Mouse (Mus musculus) brain, adult 2 months (tissue): ENCODE measurements around the gene 1810055G02Rik.
A peak's percentile ranks its signal among the peaks of the same experiment; 100 is the strongest.

Experiments
- DNase-seq: peaks from one replicate; pipeline ENCODE4 v3.0.0; 2011; ENCODE audit warnings: low read depth, low spot score

1810055G02Rik gene

DNA sequence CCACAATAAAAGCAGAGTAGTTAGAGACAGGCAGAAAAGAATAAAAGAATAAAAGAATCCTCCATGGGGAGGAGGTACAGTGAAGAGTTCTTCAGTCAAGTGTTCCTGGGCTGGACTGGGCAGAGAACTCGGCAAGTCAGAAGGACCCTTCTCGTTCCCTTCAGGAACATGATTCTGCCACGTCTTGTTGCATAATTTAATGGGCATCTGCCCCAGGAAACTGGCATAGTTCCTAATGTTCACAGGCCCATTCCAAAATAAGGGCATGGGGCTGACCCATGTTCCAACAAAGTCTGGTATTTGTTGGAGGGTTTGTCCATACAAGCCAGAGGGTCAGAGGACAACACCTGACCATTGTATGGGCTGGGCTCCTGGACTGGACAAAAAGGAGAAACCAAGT is 13.1 kb upstream of the 1810055G02Rik start:
- DNase-seq: no peak

DNA sequence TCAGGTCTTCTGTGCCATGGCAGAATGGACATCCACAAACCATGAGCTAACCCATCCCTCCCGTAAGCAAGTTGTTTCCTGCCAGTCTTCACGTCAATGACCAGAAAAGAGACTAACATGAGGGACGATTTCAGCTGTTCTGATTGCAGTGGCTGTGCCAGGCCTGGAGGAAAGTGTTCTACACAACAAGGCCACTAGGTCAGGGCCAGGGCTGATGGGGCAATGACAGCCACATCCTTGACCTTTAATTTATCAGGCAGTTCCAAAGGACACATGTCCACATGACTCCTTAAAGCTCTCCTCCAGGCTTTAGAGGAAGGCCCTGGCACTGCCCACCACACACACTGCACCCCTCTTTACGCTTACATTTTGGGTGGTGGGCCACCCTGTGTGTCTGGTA is 12.6 kb upstream of the 1810055G02Rik start:
- DNase-seq: no peak

DNA sequence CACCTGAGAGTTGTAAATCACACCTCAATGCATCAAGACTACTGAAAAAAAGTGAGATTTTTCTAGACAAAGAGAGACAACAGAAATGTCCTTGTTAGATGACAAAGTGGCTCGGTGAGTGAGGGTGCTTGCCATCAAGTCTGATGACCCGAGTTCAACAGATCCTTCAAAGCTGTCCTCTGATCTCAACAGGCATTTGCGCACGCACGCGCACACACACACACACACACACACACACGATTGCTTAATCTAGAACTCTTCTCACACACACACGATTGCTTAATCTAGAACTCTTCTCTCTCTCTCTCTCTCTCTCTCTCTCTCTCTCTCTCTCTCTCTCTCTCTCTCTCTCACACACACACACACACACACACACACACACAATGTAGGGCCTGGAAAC is 12.1 kb upstream of the 1810055G02Rik start:
- no peak for DNase-seq

DNA sequence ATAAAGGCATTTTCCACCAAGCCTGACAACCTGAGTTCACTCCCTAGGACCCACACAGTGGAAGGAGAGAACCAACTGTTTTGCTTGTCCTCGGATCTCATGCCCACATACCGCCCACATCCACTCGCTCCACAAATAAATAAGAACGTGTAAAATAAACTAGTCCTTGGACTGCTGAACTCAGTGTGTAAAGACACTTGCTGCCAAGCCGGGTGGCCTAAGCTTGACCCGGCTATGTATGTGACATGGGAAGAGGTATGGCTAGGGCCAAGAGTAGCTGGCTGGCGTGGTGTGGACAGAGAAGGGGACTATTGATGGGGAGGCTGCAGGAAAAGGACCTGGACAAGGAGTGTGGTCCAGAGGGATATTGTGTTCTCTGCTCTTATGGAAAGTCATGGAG is 10.1 kb upstream of the 1810055G02Rik start:
- no peak for DNase-seq

DNA sequence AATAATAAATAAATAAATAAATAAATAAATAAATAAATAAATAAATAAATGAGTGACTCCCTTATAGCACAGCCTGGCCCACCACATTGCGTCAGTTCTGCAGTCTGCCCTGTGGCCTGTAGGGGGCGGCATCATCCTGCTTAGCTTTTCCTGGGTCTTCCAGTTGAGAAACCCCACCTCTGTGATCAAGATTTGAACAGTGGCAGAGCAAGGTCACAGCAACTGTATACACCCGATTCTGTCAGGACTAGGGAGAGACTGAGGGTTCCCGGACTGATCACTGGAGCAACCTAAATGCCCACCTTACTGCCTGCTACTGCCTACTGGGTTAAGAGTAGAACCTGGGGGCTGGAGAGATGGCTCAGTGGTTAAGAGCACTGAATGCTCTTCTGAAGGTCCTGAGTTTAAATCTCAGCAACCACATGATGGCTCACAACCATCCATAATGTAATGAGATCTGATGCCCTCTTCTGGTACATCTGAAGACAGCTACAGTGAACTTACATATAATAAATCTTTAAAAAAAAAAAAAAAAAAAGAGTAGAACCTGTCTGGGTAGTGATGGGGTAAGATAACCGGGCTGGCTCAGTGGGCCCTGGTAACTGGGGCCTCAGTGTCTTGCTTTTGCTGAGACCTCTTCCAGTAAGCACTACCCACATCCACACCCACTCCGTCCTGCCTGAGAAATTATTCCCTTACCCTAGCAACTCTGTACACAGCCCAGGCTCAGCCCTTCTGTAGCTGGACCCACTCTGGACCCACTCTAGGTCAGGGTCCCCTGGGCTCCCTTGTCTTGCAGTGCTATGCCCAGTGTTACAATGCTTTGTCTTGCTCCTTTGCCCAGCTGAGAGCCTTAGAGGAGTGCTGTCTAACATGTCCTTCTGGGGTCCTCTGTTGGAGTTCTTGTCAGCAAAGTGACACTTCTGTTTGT is 8.3 kb upstream of the 1810055G02Rik start:
- DNase-seq: peak; percentile 85

DNA sequence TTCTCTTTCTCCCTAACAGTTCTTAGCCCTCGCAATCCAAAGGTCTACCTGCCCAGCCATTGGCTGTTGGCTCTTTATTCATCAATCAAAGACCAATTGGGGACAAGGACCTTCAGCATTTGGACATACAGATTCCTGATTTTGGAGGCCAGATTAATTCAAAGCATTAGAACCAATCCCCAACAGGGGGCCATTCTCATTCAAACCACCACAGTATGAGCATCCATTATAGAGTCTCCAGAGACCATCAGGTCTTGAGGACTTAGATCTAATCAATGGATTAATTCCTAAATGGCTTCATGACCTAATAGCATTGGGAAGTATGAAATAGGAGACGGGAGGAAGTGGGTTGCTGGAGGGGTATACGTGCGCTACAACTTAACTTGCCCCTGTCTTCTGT is 5.6 kb upstream of the 1810055G02Rik start:
- DNase-seq: no peak

DNA sequence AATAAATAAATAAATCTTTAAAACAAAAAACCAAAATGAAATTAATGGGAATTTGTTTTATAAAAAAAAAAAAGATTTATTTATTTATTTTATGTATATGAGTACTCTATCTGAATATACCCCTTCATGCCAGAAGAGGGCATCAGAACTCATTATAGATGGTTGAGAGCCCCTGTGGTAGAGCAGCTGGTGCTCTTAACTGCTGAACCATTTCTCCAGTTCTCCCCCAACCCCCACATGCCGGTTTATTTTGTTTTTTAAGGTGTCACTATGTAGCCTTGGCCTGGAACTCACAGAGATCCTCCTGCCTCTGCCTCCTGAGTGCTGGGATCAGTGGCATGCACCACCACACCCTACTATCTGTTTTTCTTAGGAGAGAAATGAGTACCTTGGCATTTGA is 1.8 kb upstream of the 1810055G02Rik start:
- DNase-seq: peak; percentile 55

DNA sequence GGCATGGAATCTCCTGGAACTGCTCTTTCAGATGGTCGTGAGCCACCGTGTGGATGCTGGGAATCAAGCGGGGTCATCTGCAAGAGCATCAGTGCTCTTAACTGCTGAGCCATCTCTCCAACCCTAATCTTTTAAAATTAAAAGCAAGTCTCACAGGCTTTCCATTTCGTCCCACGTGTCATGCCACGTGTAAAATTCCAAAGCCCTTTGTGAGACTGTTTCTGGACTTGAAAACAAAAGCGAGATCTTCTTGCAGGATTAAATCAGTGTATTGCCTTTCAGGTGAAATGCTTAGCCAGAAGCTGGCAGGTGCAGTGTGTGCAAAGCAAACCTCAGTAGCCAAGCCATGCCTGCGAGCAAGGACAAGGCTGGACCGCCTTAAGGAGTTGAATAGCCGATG is 540 bp upstream of the 1810055G02Rik start:
- no peak for DNase-seq

DNA sequence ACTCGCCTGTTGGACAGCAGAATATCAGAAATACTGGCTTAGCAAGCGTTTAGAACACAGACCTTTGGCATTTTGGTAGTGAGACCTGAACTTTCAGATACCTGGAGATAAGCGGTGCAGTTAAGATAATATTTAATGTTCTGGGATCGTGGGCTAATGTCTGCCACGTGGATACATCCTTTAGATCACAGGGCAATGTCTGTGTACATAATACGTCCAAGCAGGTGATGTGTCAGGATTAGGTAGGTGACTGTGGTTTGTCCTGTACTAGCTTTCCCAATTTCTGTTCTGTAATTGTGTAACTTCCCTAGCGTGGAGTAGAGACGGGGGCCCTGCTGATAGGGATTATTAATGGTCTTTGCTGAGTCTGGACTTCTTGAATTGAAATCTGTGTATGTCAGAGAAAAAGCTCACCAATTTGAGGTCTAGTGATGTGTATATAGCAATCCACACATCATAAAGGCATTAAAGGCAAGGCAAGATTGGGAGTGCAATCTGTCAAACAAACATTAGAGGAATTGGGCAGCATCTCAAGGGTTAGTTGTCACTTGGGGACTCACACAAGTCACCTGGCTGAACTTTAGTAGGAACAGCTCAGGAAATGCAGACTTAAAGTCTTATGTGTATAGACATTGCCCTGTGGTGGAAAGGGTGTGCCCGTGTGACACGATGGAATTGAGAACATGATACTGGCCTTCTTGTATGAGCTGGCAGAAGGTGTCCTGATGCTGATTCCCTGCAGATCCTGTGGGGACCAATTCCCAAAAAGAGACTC is 1.1 kb downstream of the 1810055G02Rik start:
- DNase-seq: no peak

DNA sequence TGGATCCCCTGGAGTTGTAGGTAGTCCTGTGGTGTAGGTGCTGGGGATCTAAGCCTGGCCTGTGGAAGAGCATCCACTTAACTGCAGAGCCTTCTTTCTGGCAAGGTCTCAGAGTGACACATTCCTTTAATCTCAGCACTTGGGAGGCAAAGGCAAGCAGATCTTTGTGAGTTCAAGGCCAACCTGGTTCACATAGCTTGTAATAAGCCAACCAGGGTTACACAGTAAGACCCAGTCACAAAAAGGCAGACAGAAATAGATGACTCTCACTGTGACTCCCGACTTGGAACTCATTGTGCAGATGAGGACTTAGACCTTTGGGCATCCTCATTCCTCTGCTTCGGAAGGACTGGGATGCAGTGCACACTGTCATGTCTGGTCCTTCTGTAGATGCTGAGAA is 2.3 kb downstream of the 1810055G02Rik start:
- DNase-seq: no peak

DNA sequence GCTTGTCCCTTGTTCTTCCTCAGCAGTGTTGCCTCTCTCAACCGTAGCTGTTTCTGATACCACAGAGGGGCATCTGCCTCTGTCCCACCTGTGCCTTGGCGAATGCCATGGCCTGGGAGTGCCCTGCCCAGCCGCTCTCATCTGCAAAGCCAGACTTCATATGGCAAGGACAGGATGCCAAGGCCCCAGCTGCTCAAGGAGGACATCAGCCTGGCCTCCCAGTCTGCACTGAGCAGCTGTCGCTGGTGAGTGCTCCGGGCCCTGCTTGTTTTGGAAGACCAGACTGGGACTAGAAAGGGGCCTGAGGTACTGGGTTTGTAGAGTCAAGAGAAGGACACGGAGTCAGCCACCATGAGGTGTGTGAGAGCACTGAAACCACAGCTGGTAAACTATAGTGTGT is 6.3 kb downstream of the 1810055G02Rik start:
- DNase-seq: no peak

DNA sequence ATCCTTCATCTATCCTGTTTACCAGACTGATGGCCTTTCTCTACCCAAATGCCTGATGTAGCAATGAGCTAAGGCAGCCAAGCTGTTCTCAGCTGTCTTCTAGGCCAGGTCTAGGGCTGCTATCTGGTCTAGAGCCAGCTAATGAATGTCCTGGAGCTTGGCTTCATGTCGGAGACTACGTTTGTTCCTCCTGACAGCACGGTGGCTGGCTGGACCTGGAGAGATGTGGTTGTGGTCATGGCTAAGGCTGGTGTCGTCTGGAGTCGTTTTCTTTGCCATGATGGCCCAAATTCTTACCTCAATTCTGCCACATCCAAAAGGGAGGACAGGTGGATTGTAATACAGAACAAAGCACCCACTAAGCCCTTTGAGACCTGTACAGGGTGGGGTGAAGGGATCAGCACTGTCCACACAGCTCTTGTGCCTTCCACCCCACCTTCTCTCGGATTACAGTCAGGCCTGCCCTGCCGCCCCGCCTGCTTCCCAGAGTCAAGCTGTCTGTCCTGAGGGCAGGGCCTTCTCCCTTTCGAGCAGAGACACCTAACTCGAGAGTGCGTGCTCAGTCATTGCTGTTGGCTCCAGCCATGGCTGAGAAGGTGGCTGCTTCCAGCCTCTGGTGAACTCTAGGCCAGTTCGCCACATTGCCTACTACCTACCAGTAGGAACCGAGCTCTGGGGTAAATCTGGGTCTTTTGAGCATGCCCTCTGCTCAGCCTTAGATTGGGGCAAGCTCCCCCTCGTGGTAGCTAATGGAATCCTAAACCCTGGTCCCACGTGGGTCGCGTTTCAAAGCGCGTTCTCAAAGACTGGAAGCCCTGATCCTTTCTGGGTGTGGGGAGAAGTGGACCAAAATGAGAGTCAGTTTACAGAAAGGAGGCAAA is 10.6 kb downstream of the 1810055G02Rik start:
- DNase-seq: peak; percentile 85

DNA sequence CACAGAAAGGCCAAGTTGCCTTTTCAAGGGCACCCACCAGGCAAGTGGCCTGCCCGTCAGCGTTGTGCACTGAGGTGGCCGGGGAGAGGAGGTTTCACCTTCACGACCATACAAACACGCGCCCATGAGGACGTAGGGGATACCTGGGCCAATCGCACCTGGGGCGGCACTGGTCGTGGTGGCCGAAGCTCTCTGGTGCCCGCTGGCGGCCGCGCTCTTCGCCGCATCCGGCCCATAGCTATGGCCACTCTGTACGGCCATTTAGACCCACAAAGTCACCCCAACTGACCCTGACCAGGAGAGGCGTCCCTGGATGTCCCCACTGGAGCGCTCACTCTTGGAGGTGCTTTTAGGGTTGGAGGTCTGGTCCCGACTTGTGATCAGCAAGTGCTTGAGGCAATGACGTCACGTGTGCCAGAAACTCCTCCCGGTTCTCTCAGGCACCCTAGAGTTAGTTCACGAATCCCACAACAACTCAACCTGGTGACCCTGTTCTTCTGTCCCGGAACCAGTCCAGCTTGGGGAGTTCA is 11.3 kb downstream of the 1810055G02Rik start:
- peak; percentile 68 for DNase-seq

DNA sequence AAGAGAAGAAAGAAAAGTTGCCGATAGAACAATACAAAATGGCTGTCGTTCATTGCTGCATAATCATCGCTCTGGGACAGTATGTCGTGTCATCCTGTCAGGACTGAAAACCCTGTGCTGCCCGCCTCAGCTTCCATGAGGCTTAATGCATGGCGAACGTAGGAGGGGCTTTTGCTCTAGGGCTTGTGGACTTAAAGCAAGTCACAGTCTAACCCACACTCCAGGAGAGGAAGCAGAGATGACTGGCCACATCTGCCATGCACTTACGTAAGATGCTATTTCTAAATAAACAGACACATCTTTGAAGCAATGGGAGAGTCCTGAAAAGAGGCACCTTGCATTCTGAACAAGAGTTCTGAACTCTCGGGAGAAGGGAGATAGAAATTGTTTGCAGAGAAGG is 15.1 kb downstream of the 1810055G02Rik start:
- no peak for DNase-seq

DNA sequence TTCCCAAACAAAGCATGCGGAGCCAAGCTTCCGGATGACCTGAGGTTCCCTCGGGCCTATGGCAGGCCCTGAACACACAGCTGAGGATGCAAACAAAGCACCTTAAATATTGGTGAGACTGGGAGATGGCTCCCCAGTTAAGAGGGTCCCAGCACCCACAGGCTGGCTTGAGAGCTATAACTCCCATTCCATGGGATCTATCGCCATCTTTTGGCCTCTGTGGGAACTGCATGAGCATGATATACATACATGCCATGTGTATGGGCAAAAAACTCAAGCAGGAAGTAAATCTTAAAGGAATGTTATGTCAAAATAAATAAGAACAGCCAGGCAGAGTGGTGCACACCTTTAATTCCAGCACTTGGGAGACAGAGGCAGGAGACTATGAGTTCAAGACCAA is 15.8 kb downstream of the 1810055G02Rik start:
- no peak for DNase-seq

DNA sequence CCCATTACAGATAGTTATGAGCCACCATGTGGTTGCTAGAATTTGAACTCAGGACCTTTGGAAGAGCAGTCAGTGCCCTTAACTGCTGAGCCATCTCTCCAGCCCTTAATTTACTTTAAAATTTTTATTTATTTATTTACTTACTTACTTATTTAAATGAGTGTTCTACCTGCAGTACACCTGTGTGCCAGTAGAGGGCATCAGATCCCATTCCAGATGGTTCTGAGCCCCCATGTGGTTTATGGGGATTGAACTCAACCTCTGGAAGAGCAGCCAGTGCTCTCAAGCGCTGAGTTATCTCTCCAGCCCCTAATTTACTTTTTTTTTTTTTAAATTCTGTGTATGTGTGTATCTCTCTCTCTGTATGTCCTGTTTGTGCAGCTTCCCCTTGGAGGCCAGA is 16.7 kb downstream of the 1810055G02Rik start:
- peak; percentile 80 for DNase-seq

DNA sequence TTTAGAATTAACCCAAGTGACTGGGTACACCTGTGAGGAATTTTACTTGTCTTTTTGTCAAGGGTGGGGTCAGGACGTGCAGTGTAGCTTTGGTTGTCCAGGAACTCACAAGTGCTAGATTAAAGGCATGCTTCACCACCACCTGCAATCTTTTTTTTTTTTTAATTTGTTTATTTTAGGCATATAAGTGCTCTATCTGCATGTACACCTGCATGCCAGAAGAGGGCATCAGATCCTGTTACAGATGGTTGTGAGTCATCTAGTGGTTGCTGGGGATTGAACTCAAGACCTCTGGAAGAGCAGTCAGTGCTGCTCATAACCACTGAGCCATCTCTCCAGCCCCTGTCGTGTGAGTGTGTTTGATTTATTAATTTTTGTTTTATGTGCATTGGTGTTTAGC is 20.8 kb downstream of the 1810055G02Rik start:
- no peak for DNase-seq

DNA sequence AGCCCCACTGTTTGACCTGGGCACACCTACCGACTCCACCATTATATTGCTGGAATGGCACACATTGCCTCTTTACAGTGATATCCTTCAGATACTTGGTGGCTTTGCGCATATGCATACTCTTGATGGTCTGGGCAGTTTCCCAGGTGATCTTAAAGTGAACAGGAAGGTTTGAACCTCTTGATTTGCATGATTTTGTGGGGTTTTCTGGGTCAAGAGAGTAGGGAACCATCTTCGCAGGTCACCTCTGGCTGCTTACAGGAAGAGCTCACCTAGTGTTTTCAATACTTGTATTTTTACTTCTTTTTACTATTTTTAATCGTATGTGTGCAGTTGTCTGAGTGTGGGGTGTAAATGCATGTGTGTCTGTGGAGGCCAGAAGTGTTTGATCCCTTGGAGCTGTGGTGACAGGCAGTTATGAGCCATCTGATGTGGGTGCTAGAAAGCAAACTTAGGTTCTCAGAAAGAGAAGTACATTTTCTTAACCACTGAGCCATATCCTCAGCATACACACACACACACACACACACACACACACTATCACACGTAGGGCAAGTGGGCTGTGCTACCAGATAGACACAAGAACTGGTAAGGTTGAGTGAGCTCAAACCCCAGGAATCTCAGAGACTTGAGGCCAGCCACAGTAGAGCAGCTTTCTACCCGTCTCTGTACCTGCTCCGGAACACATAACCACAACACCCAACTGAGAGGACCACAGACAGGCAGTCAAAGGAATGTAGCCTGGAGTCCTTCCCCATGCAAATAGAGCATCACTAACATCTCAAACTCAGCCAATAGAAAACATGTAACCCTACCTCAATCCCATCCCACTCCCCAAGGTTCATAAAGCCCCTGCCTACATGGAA is 22.9 kb downstream of the 1810055G02Rik start:
- DNase-seq: no peak

DNA sequence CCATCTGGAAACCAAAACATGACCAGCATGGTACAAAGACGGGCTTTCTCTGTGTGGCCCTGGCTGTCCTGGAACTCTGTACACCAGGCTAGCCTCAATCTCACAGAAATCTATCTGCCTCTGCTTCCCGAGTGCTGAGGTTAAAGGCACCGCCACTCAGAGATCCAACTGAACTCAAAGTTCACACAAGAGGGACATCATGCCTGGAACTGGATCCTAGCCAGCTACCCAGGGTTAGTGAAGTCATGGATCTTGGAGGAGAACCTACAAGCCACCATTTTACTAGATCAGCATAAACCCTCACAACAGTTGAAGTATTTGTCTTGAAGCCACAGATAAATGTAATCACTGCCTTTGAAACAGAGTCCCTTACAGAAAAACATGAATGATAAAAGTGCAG is 27.9 kb downstream of the 1810055G02Rik start:
- no peak for DNase-seq

DNA sequence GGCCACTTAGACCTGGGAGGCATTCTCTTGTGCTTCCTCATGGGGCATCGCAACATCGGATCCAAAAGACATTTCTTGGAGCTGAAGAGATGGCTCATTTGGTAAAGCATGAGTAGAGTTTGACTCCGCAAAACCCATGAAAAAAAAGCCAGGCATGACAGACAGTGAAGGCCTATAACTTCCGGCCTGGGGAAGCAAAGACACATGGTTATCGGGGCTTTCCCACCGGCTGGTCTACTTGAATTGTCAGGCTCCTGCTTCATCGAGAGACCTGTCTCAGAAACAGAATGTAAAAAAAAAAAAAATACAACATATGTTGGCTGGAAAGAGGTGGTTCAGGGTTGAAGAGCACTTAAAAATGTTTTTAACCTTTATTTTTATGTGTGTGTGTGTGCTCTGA is 31.6 kb downstream of the 1810055G02Rik start:
- DNase-seq: no peak

DNA sequence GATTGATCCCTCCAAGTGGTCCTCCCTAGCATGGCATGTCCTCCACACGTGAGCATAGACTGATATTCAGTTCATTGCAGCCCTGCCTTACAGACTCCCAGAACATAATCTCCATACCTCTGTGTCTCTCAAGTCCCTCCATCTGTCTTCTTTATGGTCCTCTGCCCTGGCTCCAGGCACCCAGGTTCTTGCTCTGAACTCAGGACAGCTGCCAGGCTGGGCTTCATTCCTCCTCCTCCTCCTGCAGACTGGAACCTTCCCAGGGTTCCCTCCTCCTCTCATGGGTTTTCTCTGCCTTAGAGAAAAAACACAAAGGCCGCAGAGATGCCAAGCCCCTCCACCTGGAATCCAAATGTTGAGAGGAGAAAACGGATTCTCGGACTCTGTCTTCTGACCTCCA is 34.6 kb downstream of the 1810055G02Rik start:
- peak; percentile 19 for DNase-seq
